Mouse (Mus musculus) urinary bladder, postnatal 4 days (tissue): ENCODE results near the gene Tmem114.
A peak's percentile ranks its signal among the peaks of the same experiment; 100 is the strongest.

Experiments used
- DNase-seq, 2 experiments: peaks; one replicate each; pipeline ENCODE4 v3.0.0; 2021 to 2022; ENCODE audit warnings: low spot score in 2 of 2

Tmem114 gene

GRCm38 (mm10) chr16:8424971-8425330, at the start of gene Tmem114:
Gene Tmem114 (minus strand): TSS chr16:8425136.
- DNase-seq, result peak in 1 of 2 experiments; percentile 63

- peak; percentile 86 for DNase-seq
These were observed 45.9 kb upstream of the Tmem114 start, which contains the start of gene Mettl22 for GRCm38 (mm10) chr16:8470603-8471481. Gene Mettl22 (plus strand): TSS chr16:8470788.

DNA sequence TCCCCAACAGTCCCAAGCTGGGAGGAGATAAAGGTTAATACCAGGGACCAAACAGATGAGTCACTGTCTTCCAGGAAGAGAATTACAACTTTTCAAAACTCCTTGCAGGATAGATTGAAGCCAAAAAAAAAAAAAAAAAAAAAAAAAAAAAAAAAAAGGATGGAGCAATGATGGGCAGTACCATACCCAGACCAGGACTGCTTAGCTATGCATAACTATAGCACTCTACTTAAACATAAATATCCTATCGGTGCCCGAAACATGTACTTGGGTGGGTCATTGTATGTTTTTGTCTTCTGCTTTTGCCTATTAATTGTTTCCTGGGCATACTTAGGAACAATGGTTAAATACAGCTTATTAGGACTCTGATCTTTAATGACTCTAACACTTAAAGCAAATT, 45.2 kb upstream of the Tmem114 start:
- DNase-seq, result no peak

GRCm38 (mm10) chr16:8459098-8459497, 34.2 kb upstream of the Tmem114 start:
- peak in 1 of 2 experiments; percentile 9 for DNase-seq

GRCm38 (mm10) chr16:8458391-8458790, 33.5 kb upstream of the Tmem114 start:
- no peak for DNase-seq

DNA sequence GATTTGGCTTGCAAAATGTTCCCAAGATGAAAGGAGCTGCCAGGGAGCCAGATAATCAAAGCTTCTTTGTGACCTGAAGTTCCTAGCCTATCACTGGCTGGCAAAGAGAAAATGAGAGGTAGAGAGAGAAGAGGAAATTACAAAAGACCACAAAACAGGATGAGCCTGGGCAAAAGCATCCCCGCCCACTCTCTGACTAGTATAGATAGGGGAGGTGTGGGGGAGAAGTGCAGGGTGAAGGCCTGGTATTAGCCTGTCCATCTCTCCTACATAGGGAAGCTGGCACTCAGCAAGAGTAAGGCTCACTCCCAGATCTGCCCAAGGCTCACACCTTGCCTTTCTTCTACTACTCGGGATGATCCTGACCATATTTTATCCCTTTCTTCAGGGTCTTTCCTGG, 30.3 kb upstream of the Tmem114 start:
- DNase-seq, result peak; percentile 10 to 45

DNA sequence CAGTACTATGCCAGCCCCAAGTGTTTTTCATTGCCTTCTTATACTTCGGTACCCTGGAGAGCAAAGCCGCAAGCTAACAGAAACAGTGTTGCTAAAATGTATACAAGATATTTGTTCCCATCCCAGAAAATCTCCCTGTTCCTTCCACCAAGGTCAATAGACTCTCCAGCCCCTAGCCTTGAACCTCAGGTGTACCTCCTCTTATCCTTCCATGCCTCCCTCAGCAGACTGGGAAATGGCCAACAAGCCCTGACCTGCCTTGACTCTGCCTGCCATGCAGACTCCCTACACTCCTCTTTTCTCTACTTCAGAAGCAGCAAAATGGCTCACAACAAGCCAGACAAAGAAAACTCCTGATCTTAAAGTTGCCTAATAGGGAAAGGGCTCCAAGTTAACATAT, 28.4 kb upstream of the Tmem114 start:
- no peak for DNase-seq

- DNase-seq, result peak in 1 of 2 experiments; percentile 22
These were observed 21.3 kb upstream of the Tmem114 start for GRCm38 (mm10) chr16:8446256-8446655.

DNA sequence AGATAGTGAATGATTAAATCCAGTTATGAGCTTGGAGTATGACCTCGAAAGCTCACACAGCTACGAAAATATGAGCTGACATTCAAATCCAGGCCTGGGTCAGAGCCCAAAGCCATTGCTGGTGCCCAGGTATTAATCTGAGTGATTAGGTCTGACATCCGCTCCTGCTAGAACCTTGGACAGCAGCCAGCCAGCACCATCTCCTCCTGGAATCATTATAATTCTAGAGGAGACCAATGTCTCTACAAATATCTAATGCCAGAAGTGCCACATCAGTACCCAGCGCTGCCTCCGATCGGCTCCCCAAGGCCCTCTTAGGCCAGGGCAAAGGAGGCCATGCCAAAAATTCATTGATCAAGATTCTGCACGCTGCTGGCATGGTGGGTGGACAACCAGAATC, 20.0 kb upstream of the Tmem114 start:
- peak in 1 of 2 experiments; percentile 58 for DNase-seq

DNA sequence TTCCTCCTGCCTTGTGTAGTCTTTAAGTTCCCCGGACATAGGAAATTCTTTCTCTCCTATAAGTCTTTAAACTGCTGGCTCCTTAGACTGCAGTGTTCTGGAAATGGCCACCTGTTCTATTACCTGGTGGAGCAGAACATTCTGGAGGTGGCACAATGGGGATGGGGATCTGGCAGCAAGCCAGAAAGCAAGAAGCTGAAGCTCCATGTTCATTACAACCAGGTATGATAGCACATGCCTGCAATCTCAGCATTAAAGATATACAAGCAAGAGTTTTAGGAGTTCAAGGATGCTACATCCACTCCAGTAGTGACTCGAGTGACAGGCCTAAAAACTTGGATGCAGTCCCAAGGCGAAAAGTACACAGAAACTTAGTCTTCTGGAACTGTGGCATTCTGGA, 7.7 kb upstream of the Tmem114 start:
- peak in 1 of 2 experiments; percentile 58 for DNase-seq

- DNase-seq, result no peak
These were observed 4.6 kb upstream of the Tmem114 start for GRCm38 (mm10) chr16:8429531-8429930.

GRCm38 (mm10) chr16:8425736-8426135, 800 bp upstream of the Tmem114 start:
- no peak for DNase-seq

GRCm38 (mm10) chr16:8424161-8424970, 570 bp downstream of the Tmem114 start:
- peak in 1 of 2 experiments; percentile 56 for DNase-seq

- peak in 1 of 2 experiments; percentile 48 for DNase-seq
These were observed 1.3 kb downstream of the Tmem114 start for GRCm38 (mm10) chr16:8423626-8424114.

DNA sequence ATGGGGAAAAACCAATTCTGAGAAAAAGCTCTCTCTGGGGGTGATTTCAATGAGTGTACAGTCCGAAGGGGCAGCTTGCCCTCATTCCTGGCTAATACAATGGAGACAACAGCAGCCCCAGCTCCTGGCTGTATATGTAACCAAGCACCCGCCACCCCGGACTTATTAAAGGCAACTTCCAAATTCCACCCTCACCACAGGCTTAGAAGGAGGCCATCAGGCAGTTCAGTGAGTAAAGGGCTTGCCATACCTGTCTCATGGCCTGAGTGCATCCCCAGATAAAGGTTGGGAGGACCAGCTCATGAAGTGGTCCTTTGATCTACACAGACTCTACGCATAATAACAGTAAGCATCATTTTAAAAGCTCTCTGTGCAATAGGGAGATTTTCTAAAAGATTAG, 4.1 kb downstream of the Tmem114 start:
- DNase-seq, result peak in 1 of 2 experiments; percentile 52

DNA sequence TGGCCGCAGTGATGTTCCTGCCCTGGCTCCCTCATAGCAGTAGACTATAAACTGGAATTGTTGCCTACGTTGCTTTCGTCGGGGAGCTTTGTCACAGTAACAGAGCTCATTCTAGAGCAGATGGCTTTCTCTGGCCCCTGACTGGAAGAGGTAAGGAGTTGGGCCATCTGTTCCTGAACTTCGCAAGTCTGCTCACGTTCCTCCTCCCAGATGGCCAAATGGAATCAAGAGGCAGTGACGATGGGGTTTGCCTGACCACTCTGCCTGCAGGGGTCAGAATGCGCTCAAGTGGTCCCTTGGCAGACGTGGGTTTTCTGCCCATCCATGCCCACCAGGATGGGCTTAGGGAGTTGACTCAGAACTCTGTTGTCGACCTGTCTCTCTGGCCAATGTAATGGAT, 4.6 kb downstream of the Tmem114 start:
- DNase-seq, result peak in 1 of 2 experiments; percentile 54

- DNase-seq, result peak in 1 of 2 experiments; percentile 56
These were observed 5.3 kb downstream of the Tmem114 start for GRCm38 (mm10) chr16:8419666-8420065.

GRCm38 (mm10) chr16:8418126-8418525, 6.8 kb downstream of the Tmem114 start:
- DNase-seq, result peak in 1 of 2 experiments; percentile 44

GRCm38 (mm10) chr16:8417011-8417720, 7.8 kb downstream of the Tmem114 start:
- peak in 1 of 2 experiments; percentile 57 for DNase-seq

DNA sequence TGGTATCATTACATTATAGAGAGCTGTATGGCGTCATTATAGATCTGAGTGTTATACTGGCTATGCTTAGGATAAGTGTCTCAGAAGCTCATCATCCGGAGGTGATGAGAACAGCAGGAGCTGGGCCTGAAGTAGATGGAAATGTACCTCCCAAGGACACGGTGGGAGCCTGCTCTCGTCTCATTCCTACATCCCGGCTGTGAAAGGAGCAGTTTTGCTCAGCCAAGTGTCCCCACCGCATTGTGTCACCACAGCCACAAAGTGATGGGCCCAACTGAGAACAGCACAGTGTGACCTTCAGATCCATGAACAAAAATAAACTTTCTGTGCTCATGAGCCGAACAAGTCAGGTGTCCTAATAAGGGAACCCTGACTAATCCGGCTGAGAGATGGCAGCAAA, 8.9 kb downstream of the Tmem114 start:
- DNase-seq, result peak in 1 of 2 experiments; percentile 47

- peak in 1 of 2 experiments; percentile 47 for DNase-seq
These were observed 11.5 kb downstream of the Tmem114 start for GRCm38 (mm10) chr16:8413441-8413840.
